Mouse (Mus musculus): ENCODE data around the gene 4930503E14Rik.
"Not testable (repeated sequence)": the region's sequence is repeated elsewhere in the genome, so short reads cannot be mapped to it uniquely, and the experiment has no call there.

4930503E14Rik gene

DNA sequence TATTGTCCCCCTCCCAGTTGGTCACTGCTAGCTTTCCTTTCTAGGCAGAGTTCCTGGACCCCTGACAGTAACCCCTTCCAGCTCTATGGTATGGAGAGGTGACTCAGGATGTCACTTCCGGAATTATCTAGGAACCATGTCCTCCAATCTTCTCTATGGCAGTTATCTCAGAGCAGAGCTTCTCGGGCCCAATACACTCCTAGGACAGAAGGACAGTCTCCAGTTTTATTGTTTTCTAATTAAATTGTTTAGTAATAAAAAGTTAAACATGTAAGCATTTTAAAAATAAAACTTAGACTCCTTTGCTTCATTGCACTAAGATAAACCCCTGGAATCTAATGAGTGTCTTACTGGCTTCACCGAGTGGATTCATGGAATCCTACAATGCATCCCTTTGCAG lies at the start of gene 4930503E14Rik:
Gene 4930503E14Rik, minus strand, starts transcription at position 101 of the 400 bp plus-strand sequence.
- DNase-seq (ENCODE audit: low spot score in 2 of 2) = not testable (repeated sequence)

DNA sequence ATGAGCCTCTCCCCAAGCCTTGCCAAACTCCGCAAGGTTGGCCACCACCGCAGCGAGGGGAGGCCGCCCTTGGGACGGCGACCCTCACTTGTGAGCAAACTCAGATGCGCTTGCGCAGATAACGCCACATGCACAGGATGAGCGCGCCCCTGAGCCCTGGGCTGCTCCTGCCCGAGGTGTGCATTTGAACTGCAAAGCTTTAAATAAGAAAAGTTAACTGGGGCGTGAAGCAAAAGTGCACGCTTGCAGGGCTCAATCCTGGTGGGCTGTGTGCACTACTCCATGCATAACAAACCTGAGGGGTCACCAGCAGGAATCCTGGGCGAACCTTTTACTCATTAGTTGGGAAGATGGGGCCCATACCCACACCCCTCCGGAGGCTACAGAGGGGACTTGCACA lies 35.0 kb upstream of the 4930503E14Rik start:
- DNase-seq (ENCODE audit: low spot score in 2 of 2) = no peak

DNA sequence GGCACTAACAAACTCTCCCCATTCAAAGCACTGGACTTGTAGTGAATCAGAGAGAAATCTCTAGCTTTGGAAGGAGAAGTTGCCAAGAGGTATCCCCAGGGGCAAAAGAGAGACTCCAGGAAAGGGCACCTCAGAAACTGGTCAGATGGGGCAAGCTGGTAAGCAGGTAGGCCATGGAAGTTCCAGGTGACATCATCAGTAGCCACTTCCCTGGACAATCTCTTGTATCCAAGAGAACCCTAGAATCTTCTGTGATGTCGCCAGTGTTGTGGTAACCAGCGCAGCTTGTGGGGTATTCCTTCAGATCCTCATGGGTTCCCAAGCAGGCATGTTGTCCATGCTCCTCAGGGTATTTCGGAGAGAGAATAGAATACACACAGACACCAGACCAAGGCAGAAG lies 15.7 kb downstream of the 4930503E14Rik start, which contains the start of gene Gm8212:
Gene Gm8212, plus strand, starts transcription at position 301 of the 400 bp plus-strand sequence.
- DNase-seq (ENCODE audit: low spot score in 2 of 2) = not testable (repeated sequence)

DNA sequence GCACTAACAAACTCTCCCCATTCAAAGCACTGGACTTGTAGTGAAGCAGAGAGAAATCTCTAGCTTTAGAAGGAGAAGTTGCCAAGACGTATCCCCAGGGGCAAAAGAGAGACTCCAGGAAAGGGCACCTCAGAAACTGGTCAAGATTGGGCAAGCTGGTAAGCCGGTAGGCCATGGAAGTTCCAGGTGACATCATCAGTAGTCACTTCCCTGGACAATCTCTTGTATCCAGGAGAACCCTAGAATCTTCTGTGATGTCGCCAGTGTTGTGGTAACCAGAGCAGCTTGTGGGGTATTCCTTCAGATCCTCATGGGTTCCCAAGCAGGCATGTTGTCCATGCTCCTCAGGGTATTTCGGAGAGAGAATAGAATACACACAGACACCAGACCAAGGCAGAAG lies 89.5 kb downstream of the 4930503E14Rik start, which contains the start of gene Gm3327:
Gene Gm3327, plus strand, starts transcription at position 301 of the 400 bp plus-strand sequence.
- DNase-seq (ENCODE audit: low spot score in 2 of 2) = not testable (repeated sequence)
